Mouse (Mus musculus) MEL (cell line): ENCODE results near the gene Kcns3. TPM values are rescaled to one million over a fixed set of nuclear protein-coding genes. Genes with fewer than 3 reads are reported as not detected.

Experiments used
- DNase-seq: peaks from one replicate; pipeline ENCODE4 v3.0.0; 2011; ENCODE audit warnings: low read depth, low spot score
- H3K27ac ChIP-seq: 2 replicates; pipeline ENCODE4 v1.5.1; 2012; ENCODE audit warnings: low read depth, mild to moderate bottlenecking, control low read depth, low read length, moderate library complexity; ENCODE audit not compliant: control insufficient read depth
- H3K27me3 ChIP-seq, 2 experiments: fragments of 150-350 bp in 1 of 2; sonication (generic) in 1 of 2; 2 replicates each; pipeline ENCODE4 v1.6.1; 2012; ENCODE audit warnings: low read length in 2 of 2, mild to moderate bottlenecking in 2 of 2, improper control_type of control experiment in 1 of 2, moderate library complexity in 1 of 2; ENCODE audit not compliant: insufficient read depth in 2 of 2, control insufficient read depth in 1 of 2
- H3K36me3 ChIP-seq, 2 experiments: 2 replicates each; pipeline ENCODE4 v1.6.1; 2012 to 2014; ENCODE audit warnings: low read length in 2 of 2, improper control_type of control experiment in 1 of 2, inconsistent platforms in 1 of 2, mild to moderate bottlenecking in 1 of 2; ENCODE audit not compliant: insufficient read depth in 2 of 2, control insufficient read depth in 1 of 2
- H3K4me1 ChIP-seq, 2 experiments: fragments of 150-350 bp in 1 of 2; sonication (generic) in 1 of 2; 2 replicates each; pipeline ENCODE4 v1.6.1; 2012; ENCODE audit warnings: low read length in 2 of 2, improper control_type of control experiment in 1 of 2, mild to moderate bottlenecking in 1 of 2; ENCODE audit not compliant: insufficient read depth in 2 of 2, control insufficient read depth in 1 of 2
- H3K4me3 ChIP-seq, 2 experiments: fragments of 150-350 bp in 1 of 2; sonication (generic) in 1 of 2; 2 replicates each; pipeline ENCODE4 v1.5.1; 2012; ENCODE audit warnings: low read depth in 2 of 2, low read length in 2 of 2, mild to moderate bottlenecking in 2 of 2, moderate library complexity in 2 of 2, control low read depth in 1 of 2, improper control_type of control experiment in 1 of 2; ENCODE audit not compliant: control insufficient read depth in 1 of 2, insufficient read depth in 1 of 2
- H3K79me2 ChIP-seq: 2 replicates; pipeline ENCODE4 v1.6.1; 2012; ENCODE audit warnings: mild to moderate bottlenecking, low read length, moderate library complexity; ENCODE audit not compliant: control insufficient read depth, poor library complexity, insufficient read depth
- H3K9ac ChIP-seq: 2 replicates; pipeline ENCODE4 v1.6.1; 2012; ENCODE audit warnings: low read depth, mild to moderate bottlenecking, control low read depth, low read length, moderate library complexity; ENCODE audit not compliant: control insufficient read depth, poor library complexity, severe bottlenecking
- H3K9me3 ChIP-seq: fragments of 150-350 bp; sonication (generic); replicated peaks from 2 replicates; pipeline ENCODE4 v1.6.1; 2012; ENCODE audit warnings: mild to moderate bottlenecking, low read length, improper control_type of control experiment, moderate library complexity; ENCODE audit not compliant: insufficient read depth
- CHD1 ChIP-seq: IDR thresholded peaks from 2 replicates; pipeline ENCODE4 v1.6.1; 2012; ENCODE audit warnings: low read depth, mild to moderate bottlenecking, inconsistent platforms, low read length, improper control_type of control experiment
- CTCF ChIP-seq, 3 experiments: IDR thresholded peaks in 2 of 3; conservative IDR thresholded peaks in 1 of 3; 2 replicates each; pipeline ENCODE4 v1.5.1; 2011 to 2012; ENCODE audit warnings: low read length in 3 of 3, low read depth in 2 of 3, mild to moderate bottlenecking in 2 of 3, improper control_type of control experiment in 1 of 3, inconsistent platforms in 1 of 3, mixed read lengths in 1 of 3, moderate library complexity in 1 of 3; ENCODE audit not compliant: control insufficient read depth in 1 of 3, insufficient read depth in 1 of 3, poor library complexity in 1 of 3, severe bottlenecking in 1 of 3
- E2F4 ChIP-seq: IDR thresholded peaks from 2 replicates; pipeline ENCODE4 v1.6.1; 2011; ENCODE audit warnings: low read depth, low read length, improper control_type of control experiment, borderline replicate concordance
- ELF1 ChIP-seq: IDR thresholded peaks from 2 replicates; pipeline ENCODE4 v1.6.1; 2014; ENCODE audit warnings: low read depth, mild to moderate bottlenecking, inconsistent platforms, low read length, improper control_type of control experiment, moderate library complexity
- EP300 ChIP-seq, 2 experiments: IDR thresholded peaks; 2 replicates each; pipeline ENCODE4 v1.6.1; 2011; ENCODE audit warnings: improper control_type of control experiment in 2 of 2, low read length in 2 of 2, low read depth in 1 of 2, mild to moderate bottlenecking in 1 of 2
- GATA1 ChIP-seq: IDR thresholded peaks from 2 replicates; pipeline ENCODE4 v1.6.1; 2011; ENCODE audit warnings: low read depth, low read length, improper control_type of control experiment
- HCFC1 ChIP-seq: IDR thresholded peaks from 2 replicates; pipeline ENCODE4 v1.6.1; 2012; ENCODE audit warnings: low read depth, mild to moderate bottlenecking, inconsistent platforms, low read length, improper control_type of control experiment, moderate library complexity
- JUND ChIP-seq: IDR thresholded peaks from 2 replicates; pipeline ENCODE4 v1.6.1; 2011; ENCODE audit warnings: low read depth, mild to moderate bottlenecking, improper control_type of control experiment, low read length
- KAT2A ChIP-seq: conservative IDR thresholded peaks from 2 replicates; pipeline ENCODE4 v1.6.1; 2012; ENCODE audit warnings: low read depth, low read length, improper control_type of control experiment, inconsistent platforms
- MAFK ChIP-seq: IDR thresholded peaks from 2 replicates; pipeline ENCODE4 v1.6.1; 2011; ENCODE audit warnings: low read depth, mild to moderate bottlenecking, low read length, improper control_type of control experiment, borderline replicate concordance
- MAZ ChIP-seq: IDR thresholded peaks from 2 replicates; pipeline ENCODE4 v1.6.1; 2012; ENCODE audit warnings: low read depth, mild to moderate bottlenecking, inconsistent platforms, low read length, improper control_type of control experiment
- MEF2A ChIP-seq: IDR thresholded peaks from 2 replicates; pipeline ENCODE4 v1.6.1; 2014; ENCODE audit warnings: low read depth, mild to moderate bottlenecking, inconsistent platforms, low read length, improper control_type of control experiment; ENCODE audit not compliant: poor library complexity, insufficient replicate concordance, severe bottlenecking; ENCODE audit errors: extremely low read depth
- MXI1 ChIP-seq: IDR thresholded peaks from 2 replicates; pipeline ENCODE4 v1.6.1; 2011; ENCODE audit warnings: mild to moderate bottlenecking, low read depth, low read length, improper control_type of control experiment
- MYB ChIP-seq: IDR thresholded peaks from 2 replicates; pipeline ENCODE4 v1.6.1; 2011; ENCODE audit warnings: mild to moderate bottlenecking, low read depth, low read length, improper control_type of control experiment
- NELFE ChIP-seq: IDR thresholded peaks from 2 replicates; pipeline ENCODE4 v1.6.1; 2011; ENCODE audit warnings: low read depth, low read length, improper control_type of control experiment
- NRF1 ChIP-seq: IDR thresholded peaks from 2 replicates; pipeline ENCODE4 v1.6.1; 2014; ENCODE audit warnings: low read depth, mild to moderate bottlenecking, inconsistent platforms, low read length, improper control_type of control experiment, moderate library complexity; ENCODE audit not compliant: poor library complexity, insufficient read depth, severe bottlenecking
- POLR2AphosphoS2 ChIP-seq: IDR thresholded peaks from 2 replicates; pipeline ENCODE4 v1.6.1; 2011; ENCODE audit warnings: low read length, improper control_type of control experiment
- POLR2AphosphoS5 ChIP-seq: IDR thresholded peaks from 2 replicates; pipeline ENCODE4 v1.6.1; 2012; ENCODE audit warnings: low read depth, borderline replicate concordance, mild to moderate bottlenecking, inconsistent platforms, low read length, moderate library complexity, mixed read lengths
- SIN3A ChIP-seq: IDR thresholded peaks from 2 replicates; pipeline ENCODE4 v1.6.1; 2012; ENCODE audit warnings: low read length, improper control_type of control experiment, inconsistent platforms
- TAL1 ChIP-seq: IDR thresholded peaks from 2 replicates; pipeline ENCODE4 v1.6.1; 2012; ENCODE audit warnings: mild to moderate bottlenecking, inconsistent platforms, low read length, moderate library complexity, mixed read lengths
- TBP ChIP-seq: IDR thresholded peaks from 2 replicates; pipeline ENCODE4 v1.8.0; 2011; ENCODE audit warnings: low read depth, low read length, improper control_type of control experiment
- TCF12 ChIP-seq: IDR thresholded peaks from 2 replicates; pipeline ENCODE4 v1.6.1; 2014; ENCODE audit warnings: low read depth, mild to moderate bottlenecking, inconsistent platforms, low read length, improper control_type of control experiment, moderate library complexity
- USF1 ChIP-seq: IDR thresholded peaks from 2 replicates; pipeline ENCODE4 v1.6.1; 2014; ENCODE audit warnings: low read depth, mild to moderate bottlenecking, inconsistent platforms, low read length, improper control_type of control experiment, moderate library complexity
- USF2 ChIP-seq, 2 experiments: IDR thresholded peaks; 2 replicates each; pipeline ENCODE4 v1.6.1; 2011 to 2012; ENCODE audit warnings: improper control_type of control experiment in 2 of 2, low read length in 2 of 2, borderline replicate concordance in 1 of 2, inconsistent platforms in 1 of 2, low read depth in 1 of 2, mild to moderate bottlenecking in 1 of 2; ENCODE audit not compliant: insufficient read depth in 1 of 2
- ZC3H11A ChIP-seq: IDR thresholded peaks from 2 replicates; pipeline ENCODE4 v1.6.1; 2012; ENCODE audit warnings: low read depth, mild to moderate bottlenecking, inconsistent platforms, low read length, improper control_type of control experiment
- ZKSCAN1 ChIP-seq: IDR thresholded peaks from 2 replicates; pipeline ENCODE4 v1.6.1; 2012; ENCODE audit warnings: low read depth, mild to moderate bottlenecking, inconsistent platforms, low read length, improper control_type of control experiment, moderate library complexity
- ZMIZ1 ChIP-seq: IDR thresholded peaks from 2 replicates; pipeline ENCODE4 v1.6.1; 2012; ENCODE audit warnings: low read depth, mild to moderate bottlenecking, inconsistent platforms, low read length, improper control_type of control experiment, moderate library complexity
- polyA plus RNA-seq, 2 experiments: library from polyadenylated mRNA; stranded (reverse) in 1 of 2; unstranded in 1 of 2; fragments of >175 nt in 1 of 2; fragments of >200 nt in 1 of 2; gene quantifications; 2 replicates each; pipeline versions ENCODE4 v1.2.1 to v1.2.4; 2012; ENCODE audit warnings: low replicate concordance in 2 of 2, low read depth in 1 of 2; ENCODE audit not compliant: insufficient read length in 2 of 2, insufficient read depth in 1 of 2, missing spikeins in 1 of 2
- total RNA-seq: library from RNA; depleted of rRNA; stranded (reverse); fragments of 300-350 nt; gene quantifications from 2 replicates; pipeline ENCODE4 v1.2.3, GENCODE M21; 2012

The Kcns3 gene
- total and polyA plus RNA-seq, 3 experiments = not detected

DNA sequence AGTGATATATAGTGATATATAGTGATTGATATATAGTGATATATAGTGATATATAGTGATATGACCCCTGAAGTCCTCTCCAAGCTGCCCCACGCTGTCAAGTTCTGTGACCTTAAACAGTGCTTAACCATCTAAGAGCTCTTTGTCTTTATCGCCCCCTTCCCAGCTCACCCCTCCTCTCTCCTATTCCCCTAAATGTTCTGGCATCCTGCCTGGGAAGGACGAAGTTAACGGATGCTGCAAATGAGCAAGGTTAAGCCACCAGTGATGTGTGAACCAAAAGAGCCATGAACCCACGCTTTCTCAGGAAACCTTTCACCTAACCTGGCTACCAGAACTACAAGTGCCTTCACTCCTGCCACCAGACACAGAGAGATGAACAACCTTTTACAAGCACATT is 64.0 kb downstream of the Kcns3 start:
- Histone ChIP-seq H3K4me1 (no peaks in the 10 kb centered on the region), H3K79me2 (no peaks in the 10 kb centered on the region), H3K9me3 (no peaks in the 10 kb centered on the region), H3K9ac (no peak overlapping the region), H3K27ac (no peak overlapping the region), H3K36me3 (no peaks in the 10 kb centered on the region), H3K4me3 (no peak overlapping the region), H3K27me3 (no peaks in the 10 kb centered on the region)
- no peak for DNase-seq
- TF ChIP-seq POLR2AphosphoS5 = no peak
- TF ChIP-seq USF2 (IDR thresholded peaks at IDR 0.05; ENCODE audit: borderline replicate concordance in 1 of 2, insufficient read depth in 1 of 2, low read depth in 1 of 2, low read length in 2 of 2) = no peak
- no peak for TF ChIP-seq MAZ
- no peak for TF ChIP-seq MYB
- no peak for TF ChIP-seq ZKSCAN1
- no peak for TF ChIP-seq GATA1
- TF ChIP-seq MXI1 = no peak
- no peak for TF ChIP-seq MAFK
- TF ChIP-seq E2F4 = no peak
- no peak for TF ChIP-seq CHD1
- no peak for TF ChIP-seq EP300 (IDR thresholded peaks at IDR 0.05; ENCODE audit: low read depth in 1 of 2, low read length in 2 of 2)
- TF ChIP-seq NRF1 = no peak
- TF ChIP-seq CTCF (IDR thresholded peaks at IDR 0.05 in 2 of 3, conservative IDR thresholded peaks at IDR 0.05 in 1 of 3; ENCODE audit: control insufficient read depth in 1 of 3, insufficient read depth in 1 of 3, low read depth in 2 of 3, low read length in 3 of 3, poor library complexity in 1 of 3, severe bottlenecking in 1 of 3) = no peak

DNA sequence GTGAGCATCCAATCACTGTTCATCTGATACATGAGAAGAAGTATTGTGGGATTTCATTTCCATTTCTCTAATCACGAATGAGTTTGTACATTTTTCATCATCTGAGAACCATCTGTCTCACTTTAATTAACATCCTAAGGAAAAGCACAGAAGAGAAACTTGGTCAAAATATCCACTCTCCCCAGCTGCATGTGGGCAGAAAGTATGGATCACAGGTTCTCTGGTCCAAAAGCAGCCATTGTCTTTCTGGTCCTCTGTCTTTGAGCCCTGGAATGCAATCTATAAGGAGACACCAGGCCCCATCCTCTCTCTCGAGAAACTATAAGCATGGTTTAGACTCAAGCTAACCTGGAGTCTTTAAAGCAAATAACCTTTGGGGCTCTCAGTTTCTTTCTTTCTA is 79.8 kb downstream of the Kcns3 start:
- H3K4me3 ChIP-seq = no peak overlapping the region
- no peaks in the 10 kb centered on the region for H3K27me3 ChIP-seq
- no peak overlapping the region for H3K27ac ChIP-seq
- no peak for DNase-seq
- H3K9me3 ChIP-seq = no peaks in the 10 kb centered on the region
- H3K79me2 ChIP-seq = no peaks in the 10 kb centered on the region
- H3K36me3 ChIP-seq = no peaks in the 10 kb centered on the region
- H3K4me1 ChIP-seq = no peaks in the 10 kb centered on the region
- TF ChIP-seq MEF2A (no peak), TBP (no peak), MXI1 (no peak), USF1 (no peak), USF2 (IDR thresholded peaks at IDR 0.05; ENCODE audit: borderline replicate concordance in 1 of 2, insufficient read depth in 1 of 2, low read depth in 1 of 2, low read length in 2 of 2) (no peak), TAL1 (no peak), POLR2AphosphoS2 (no peak), E2F4 (no peak), TCF12 (no peak), ZMIZ1 (no peak), ZC3H11A (no peak), CTCF (IDR thresholded peaks at IDR 0.05 in 2 of 3, conservative IDR thresholded peaks at IDR 0.05 in 1 of 3; ENCODE audit: control insufficient read depth in 1 of 3, insufficient read depth in 1 of 3, low read depth in 2 of 3, low read length in 3 of 3, poor library complexity in 1 of 3, severe bottlenecking in 1 of 3) (no peak), GATA1 (no peak), KAT2A (no peak), ELF1 (no peak), NELFE (no peak), HCFC1 (no peak), ZKSCAN1 (no peak), JUND (no peak), SIN3A (no peak)
- TF ChIP-seq, all 39 proteins: peak for 0
- no peak overlapping the region for H3K9ac ChIP-seq
